Mouse (Mus musculus) retina, postnatal 1 day (tissue): ENCODE results near the gene Tex264.

ENCODE experiments used
- DNase-seq: peaks from one replicate; pipeline ENCODE4 v3.0.0-alpha.2; 2012

Gene Tex264

DNA sequence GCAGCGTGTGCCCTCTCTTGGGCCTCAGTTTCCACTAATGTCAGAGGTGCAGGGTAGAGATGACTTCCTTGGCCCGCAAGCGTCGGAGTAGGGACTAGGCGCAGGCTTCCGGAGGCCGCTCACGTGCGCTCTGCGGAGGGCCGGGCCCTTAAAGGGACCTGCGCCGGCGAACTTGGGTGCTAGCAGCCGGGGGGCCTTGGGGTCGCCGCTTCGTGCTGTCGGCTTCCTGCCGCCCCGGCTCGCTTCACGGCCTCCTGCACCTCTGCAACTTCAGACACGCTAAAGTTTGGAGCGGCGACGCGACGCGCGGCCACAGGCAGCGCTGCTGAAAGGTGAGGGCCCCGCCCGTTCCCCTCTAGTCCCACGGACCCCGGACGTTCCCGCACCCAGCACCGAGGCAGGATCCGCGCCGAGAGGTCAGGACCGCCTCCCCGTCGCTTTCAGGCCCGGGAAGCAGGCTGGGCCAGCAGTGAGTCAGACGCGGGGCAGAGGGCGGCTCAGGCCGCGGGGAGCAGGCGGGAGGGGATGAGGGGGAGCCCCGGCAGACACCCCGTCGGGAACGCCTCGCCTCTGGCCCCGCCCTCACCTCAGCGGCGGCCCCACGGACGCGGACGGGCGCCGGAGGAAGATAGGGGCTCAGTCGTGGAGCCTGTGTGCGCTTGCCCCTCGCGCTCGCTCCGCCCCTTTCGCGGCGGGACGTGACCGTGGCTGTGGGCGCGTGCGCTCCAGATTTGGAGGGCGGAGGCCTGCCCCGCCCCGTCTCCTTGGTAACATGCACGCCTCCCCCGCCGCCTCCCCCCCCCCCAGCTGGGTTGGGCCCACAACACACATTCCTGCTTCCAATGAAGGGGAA is at the start of gene Tex264:
Gene Tex264, minus strand, starts transcription at position 679 of the 853 bp plus-strand sequence.
- DNase-seq, result peak; percentile 89

DNA sequence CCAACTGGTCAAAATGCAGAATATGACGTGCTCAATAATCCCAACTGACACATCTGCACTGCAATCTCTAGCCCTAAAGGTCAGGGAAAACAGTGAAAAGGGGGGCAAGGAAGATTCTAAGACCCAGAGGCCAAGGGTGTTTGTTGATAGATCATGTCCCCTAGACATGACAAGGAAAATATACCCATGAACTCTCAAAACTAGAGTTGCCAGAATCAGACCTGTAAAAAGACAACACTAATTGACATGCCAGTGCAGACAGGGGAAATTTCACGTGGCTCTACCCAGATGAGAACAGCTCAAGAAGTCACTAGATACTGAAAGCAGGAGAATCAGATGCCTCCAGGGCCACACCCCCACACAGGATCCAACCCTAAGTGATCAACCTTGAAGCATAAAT is 48.0 kb upstream of the Tex264 start:
- no peak for DNase-seq

DNA sequence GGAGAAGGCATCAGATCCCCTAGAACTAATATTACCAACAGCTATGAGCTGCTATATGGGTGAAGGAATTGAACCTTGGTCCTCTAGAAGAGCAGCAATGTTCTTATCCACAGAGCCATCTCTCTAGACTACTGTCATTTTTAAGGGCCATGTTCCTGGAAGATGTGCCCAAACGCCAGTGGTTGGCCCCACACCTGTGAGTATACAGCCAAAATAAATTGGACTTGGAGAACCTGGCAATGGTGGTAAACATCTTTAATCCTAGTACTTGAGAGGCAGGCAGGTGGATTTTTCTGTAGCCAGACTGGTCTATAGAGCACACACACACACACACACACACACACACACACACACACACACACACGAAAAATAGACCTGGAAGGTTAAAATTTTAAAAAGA is 43.7 kb upstream of the Tex264 start:
- DNase-seq, result no peak

DNA sequence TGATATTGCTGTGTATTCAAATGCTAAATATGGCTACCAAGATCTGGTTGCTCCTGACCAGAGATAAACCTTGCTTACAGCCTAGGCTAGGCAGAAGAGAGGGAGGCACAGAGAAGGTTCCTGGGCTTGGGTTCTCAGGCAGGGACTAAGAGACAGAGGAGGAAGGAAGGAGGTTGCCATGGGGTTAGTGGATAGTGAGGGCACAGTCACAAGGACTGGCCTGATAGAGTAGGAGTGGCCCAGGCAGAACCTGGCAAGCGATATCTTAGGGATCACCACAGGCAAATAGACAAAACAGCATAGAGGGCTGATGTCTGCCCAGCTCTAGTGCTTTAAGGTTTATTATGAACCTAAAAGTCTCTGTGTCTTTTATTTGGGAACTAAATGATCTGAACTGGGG is 41.2 kb upstream of the Tex264 start:
- no peak for DNase-seq

DNA sequence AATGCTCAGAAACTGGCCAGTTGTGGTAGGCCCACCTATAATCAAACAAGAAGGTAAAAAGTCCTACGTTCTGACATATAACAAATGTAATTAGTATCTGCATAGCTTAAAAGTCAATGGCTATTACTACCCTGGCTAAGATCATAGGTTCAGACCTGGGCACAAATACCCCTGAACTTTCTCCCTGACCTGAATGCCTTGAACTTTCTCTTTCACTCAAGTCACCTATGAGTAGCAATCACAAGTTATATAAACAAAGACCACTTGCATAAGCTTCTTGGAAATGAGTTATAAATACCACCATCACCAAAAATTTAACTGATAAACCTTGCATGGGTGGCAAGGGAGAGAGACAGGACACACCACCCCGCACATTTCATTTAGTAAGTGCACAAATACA is 39.7 kb upstream of the Tex264 start:
- DNase-seq, result no peak

DNA sequence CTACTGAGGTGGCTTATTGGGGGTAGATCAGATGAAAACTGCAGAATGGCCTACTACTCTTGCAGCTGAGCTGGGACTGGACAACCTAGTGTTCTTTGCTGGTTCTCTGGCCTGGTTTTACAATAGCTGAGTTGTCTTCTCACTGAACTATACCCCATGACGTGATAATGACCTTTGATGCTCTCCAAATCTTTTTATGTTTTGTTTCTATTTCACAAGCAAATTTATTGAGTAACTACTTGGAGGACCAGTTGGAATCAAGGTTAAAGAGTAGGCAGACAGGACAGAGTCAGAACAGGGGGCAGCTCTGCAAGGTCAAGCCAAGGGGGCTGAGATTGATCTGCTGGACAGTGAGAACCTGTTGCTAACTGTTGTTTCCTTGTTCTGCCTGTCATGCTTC is 39.1 kb upstream of the Tex264 start:
- DNase-seq, result no peak

DNA sequence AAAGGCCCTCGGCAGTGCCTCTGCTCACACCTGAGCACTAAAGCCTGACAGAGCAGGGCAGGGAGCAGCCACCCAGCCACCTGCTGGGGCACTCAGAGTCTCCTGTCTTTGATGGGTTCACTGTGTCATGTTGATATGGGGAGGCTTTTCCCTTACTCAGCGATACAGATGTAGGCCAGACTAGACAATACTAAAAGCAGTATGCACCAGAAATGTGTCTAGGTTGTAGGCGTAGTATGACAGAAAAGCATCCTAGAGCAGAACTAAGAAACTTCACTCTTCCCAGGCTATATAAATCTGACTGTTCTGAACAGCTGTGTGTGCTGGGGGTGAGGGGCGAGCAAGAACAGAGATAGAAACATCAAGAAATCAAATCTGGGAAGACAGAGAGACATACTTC is 31.0 kb upstream of the Tex264 start:
- DNase-seq, result no peak

DNA sequence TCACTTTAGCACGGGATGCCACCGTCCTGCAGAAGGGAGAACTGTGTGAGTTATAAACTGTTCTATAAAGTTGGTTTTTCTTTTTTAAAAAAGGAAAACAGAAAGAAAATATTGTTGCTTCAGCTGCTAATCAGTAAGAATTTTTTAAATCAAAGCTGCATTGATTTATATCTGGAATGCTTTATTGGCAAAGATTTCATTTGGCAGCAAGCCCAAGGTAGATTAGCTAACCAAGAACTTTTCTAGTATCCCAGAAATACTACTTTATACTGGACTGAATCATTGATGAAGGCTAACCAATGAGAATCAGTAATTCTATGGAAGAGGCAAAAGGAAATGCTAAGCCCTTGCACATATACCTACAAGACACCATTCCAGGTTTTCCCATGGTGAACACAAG is 30.5 kb upstream of the Tex264 start:
- DNase-seq, result no peak

DNA sequence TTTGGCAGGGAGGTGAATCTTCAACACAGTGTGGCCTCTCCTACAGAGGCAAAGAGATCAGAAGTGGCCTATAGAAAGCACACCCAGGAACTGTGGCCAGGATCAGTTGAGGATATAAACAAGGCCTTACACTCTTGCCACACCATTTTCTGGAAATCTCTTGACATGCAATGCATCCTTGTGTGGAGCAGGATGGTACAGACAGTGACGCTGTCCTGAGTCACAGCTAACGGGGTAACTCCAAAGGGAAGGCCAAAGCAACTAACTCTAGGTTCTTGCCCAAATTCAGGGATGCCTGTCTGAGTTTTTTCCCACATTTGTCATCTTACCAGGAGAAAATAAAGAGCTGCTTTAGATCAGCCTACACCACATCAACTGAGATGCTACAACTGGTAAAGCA is 26.7 kb upstream of the Tex264 start:
- DNase-seq, result no peak

DNA sequence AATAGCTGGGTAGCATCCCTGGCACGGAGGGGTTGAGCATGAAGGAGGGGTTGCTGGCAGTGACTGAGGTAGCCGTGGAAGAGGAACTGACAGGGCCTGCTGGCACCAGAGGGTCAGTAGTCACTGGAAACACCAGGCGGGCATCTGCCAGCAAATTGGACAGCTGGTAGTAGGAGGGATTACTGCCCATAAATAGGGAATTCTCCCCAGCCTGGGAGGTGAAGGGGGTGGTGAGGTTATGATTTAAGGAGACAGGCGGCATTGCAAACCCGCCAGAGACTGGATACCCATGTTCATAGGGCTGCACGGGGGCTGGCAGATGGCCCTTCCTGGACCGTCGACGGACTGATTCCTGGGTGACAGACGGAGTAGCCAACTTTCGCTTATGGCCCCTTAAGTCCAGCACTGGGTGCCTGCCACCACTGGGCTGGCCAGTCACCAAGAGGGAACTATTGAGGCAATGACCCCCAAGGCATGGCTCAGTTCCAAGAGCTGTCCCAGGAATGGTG is 7.3 kb upstream of the Tex264 start:
- DNase-seq, result peak; percentile 36

DNA sequence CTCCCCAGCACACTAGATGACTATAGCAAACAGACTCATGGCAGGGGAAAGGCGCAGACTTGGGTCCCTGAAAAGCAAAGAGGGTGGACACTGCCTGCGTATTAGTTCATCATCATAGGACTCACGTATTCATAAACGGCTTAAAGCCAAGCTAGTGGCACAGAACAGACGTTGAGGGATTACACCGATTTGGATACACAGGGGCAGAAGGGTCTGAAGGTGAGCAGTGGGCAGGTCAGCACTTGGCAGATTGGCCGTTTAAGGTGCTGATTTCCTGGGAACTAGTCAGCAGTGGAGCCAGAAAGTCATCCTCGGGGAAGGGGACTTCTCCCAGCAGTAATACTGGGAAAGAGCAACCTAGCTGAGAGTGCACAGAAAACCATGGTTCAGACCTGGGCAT is 3.1 kb upstream of the Tex264 start:
- no peak for DNase-seq

DNA sequence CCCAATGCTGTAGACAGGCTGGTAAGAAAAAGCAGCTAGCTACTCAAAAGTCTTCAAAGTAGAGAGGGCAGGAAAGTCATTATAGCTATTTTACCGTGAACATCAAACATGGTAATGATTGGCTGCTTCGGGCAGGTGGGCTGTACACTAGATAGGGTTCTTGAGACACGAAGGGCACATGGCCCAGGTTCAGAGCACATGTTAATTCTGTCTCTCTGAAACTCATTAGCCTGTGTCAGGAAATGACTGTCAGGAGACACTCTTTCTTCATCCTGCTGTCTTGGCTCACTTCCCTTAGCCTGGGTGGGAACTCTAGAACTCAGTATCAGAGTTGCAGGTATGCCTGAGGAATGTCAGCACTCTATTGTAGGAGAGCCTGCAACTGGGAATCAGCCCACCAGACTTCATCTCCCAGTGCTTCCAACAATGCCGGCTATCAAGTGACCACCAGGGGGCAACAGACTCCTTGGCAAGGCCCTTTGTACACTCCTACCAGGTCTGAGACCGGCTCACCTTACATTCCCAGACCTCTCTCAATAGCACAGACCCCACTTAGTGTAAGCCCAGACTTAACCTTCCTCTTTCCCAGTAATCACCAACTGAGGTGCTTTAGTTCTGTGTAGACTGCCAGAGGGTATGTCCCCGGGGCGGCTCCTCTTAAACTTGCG is 1.4 kb upstream of the Tex264 start:
- peak; percentile 88 for DNase-seq

DNA sequence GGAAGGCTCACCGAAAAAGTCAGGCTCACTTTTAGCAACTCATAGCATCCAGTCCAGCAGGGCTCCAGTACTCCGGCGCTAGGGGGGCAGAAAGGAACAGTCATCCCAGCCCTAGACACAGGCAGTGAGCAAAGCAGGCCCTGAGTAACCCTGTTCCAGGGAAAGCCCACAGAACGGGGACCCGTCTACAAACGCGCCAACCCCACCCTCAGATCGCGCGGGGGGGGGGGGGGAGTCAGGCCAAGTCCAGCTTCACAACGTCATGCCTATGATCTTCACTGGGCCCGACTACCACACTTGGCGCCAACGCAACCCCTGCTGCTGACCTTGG is 844 bp downstream of the Tex264 start:
- no peak for DNase-seq

DNA sequence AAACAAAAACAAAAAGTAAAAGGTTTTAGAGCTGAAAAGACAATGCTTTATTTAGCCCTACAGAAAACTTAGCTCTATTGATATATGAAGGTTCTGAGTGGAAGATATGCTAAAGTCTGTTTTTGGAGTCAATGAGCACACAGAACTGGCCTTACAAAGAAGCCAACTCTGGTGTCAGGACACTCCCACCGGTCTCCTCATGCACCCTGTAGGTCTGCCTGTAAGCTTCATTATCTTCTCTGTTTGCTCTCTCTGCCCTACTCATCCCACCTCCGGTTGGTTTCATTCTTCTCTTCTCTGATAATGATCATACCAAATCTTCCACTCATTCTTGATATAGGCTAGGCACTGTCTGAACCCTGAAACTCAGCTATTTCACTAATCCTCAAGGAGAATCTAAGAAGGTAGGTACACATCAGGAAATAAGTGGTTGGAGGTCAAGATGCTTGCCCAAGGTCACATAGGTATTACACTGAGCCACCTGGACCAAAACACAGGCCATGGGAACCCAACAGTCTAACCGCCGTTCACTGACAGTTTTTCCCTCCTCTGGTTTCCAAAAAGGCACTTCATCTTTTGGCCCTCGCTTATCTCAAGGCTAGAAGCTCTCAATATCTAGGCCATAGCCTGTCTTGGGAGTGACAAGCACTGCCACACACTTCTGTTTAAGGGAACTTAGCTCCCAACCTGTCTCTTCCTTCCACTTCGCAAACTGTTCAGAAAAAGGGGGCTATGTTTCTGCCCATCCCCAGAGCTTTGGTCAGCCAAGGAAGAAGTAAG is 1.4 kb downstream of the Tex264 start:
- DNase-seq, result no peak

DNA sequence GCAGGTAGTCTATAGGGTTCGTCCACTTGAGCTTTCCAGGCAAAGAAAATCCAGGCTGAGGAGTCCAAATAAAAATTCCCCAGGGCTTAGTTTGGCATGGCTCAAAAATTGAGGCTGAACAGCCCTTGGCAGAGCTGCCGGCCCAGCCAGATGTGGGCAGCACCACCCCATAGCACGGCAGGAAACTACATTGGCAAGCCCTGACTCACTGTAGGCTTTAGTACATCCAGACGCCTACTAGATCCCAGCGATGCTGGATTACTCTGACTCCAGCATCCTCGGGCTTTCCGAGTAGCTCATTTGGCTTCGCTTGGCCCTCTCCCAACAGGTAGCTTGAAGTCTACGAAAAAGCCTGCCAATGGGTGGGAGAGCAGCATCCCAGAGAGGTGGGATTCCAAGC is 4.7 kb downstream of the Tex264 start:
- no peak for DNase-seq

DNA sequence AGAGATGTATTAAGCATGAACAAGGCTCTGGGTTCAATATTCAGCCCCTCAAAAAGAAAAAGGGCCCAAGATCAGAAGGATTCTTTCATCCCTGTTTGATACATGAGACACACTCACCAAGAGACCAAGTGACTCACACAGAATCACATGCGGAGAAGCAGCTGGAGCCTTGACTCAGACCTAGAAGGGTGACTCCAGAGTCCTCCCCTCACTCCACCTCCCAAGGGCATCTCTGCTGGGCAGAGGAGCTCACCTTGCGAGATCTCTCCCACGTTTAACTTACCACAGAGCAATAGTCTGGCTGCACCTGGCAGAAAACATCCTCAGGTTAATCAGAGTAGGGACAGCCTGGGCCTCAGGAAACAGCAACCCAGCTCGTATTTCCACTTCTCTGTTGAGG is 7.5 kb downstream of the Tex264 start:
- no peak for DNase-seq

DNA sequence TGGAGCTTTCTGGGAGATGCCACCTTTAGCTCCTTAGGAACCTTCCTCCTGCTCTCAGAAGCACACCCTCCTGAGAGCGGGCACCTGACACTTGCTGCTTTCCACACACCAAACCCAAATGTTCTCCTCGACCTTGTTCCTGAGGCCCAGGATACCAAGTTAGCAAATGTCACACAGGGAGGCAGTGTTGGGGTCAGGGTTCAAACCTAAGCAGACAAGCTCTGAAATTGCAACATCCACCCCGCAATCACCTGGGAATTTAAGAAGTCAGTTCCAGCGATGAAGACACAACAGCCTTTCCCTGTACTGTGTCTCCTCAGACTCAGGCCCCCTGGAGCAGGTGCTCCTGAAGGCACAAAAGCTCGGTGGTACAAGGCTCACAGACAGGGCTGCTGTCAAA is 8.0 kb downstream of the Tex264 start:
- DNase-seq, result no peak

DNA sequence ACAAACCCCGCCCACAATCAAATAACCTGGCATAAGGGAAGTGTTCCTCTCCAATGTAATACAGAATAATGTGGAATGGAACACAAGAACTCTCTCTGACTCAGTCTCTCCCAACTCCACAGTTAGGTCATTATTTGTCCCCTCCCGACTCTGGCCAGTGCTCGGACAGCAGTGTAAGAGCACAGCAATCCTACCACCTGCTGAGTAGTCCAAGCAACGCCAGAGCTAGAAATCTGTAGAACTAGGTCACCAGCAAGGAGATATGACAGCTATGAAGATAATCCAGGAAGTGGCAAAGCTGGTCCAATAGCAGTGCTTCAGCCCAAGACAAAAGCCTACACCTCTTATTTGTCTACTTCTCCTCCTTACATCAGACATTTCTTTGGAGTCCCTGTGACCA is 9.2 kb downstream of the Tex264 start:
- DNase-seq, result peak; percentile 59

DNA sequence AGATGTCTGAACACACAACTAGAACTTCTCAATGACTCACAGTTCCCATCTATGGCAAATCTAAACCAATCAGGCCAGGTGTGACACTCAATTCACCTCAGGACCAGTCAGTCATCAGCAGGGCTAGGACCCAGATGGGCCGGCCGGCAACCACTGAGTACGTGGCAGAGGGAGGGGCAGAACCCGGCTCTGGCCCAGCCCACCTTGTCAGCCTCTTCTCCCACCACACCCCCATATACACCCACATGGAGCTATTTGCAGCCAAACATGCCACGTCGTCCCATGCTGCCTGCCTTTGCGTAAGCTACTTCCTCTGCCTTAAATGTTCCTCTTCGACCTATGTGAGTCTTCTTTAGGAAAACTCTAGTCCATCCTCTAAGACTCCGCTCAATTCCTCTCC is 9.8 kb downstream of the Tex264 start:
- no peak for DNase-seq

DNA sequence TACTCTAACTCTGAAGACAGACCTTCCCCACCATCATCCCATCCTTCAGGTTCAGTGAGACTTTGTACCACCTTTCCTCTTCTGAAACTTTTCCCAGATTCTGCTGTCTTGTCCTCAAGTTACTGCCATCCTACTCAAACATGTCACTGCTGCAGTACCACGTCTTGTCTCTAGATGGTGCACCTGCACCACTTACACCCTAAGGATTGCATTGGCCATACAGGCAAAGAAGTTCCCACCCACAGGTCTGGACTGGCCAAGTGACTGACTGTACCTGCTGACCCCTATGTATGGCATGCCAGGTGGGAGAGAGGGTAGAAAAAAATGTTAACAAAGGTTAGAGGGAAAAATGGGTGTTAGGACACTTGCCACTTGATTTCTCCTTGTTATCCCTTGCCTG is 10.2 kb downstream of the Tex264 start:
- peak; percentile 90 for DNase-seq

DNA sequence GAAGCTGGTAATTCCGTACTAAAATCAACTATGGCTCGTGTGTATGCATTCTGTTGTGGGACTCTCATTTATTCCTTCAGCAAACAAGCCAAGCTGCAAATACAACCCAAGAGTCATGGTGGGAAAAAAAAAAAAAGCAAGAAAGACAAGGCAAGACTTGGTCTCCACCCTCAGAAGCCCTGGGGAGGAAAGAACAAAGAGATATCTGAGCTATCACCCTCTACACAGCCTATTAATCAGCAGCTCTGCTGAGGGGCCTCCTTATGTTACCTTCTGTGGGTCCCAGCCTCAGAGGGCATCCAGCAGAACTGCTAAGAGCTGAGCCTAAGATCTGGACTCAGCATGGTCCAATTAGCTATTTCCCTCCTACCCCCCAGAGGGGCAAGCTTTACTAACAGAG is 11.9 kb downstream of the Tex264 start:
- DNase-seq, result no peak

DNA sequence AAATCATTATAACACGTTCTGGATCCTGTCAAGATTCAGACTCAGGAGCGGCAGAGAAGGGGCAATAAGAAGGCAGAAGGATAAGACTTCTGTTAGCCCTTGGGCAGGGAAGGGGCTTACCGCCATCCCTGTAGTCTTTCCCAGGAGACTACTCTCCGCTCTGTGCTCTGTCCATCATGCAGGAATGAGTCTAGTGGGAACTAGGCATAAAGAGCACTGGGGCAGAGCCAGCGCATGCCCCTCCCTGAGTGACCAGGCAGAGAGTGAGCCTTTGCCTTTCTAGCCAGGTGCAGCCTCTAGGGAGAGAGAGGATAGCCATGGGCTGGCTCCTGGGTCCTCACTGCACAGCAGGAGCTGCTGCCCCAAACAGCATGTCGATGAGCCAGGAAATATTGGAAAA is 20.9 kb downstream of the Tex264 start:
- DNase-seq, result no peak

DNA sequence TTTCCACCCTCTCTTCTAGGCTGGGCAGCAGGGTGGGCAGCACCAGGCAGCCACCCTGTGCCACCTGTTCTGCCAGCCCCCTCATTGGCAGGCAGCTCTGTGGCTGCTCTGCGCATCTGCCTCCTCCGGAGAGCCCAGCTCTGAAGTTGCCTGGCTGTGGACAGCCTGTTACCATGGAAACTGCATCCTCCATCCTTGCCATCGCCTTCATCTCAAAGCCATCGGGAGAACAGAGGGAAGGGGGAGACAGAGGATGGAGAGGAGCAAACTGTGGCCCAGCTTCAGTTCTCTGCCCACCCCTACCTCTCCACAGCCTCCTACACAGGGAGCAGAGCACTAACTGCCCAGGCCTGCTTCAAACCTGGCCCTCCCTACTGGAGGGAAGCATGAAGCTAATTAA is 21.3 kb downstream of the Tex264 start:
- peak; percentile 46 for DNase-seq

DNA sequence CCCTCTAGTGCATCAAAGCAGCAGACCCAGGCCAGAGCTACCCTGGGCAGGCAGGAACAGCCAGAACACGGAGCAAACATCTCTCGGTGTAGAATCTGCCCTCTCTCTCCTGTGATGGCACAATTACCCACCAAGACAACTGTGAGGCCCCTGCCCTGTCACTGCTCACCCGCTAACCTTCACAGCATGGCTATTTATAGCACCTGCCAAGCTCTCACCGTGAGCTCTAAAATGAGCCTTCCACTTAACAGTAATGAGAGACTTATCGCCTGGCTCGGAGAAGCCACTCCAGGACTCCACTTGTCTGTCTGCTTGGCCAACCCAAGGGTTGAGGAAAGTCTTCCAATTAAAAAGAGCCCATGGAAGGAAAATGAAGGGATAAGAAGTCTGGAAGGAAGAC is 22.5 kb downstream of the Tex264 start:
- no peak for DNase-seq
